Comparison of ENCODE assay signal across 8 mouse cellular contexts in the genomic region with DNA sequence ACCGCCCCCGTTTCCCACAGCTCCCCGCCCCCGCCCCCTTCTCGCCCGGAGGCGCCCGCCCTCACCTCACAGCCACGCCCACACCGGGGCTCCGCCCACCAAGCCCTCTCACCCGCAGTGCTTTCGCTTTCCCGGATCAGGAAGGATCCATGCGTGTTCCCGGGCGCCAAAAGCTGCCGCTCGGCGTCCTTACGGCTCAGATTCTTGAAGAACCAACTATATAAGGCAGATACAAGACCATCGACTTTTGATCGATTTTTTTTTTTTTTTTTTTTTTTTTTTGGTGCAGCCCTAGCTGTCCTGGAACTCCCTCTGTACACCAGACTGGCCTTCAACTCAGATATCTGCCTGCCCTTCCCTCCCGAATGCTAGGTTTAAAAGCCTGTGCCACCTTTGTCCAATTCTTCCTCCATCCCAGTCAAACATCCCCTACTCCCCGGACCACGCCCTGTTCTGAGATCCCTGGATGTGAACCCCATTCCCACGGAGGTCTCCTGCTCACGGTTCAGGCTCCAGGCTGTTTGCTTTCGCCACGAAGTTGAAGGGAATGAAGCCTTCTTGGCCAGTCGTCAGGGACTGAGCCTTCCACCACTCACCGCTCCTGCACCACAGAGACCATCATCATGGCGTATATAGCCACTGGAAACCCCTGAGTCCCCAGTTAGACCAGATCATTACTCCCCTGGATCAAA. TPM values are rescaled to one million over a fixed set of nuclear protein-coding genes. Genes with fewer than 3 reads are reported as not detected.
A peak's percentile ranks its signal among the peaks of the same experiment; 100 is the strongest.
DNase-seq lines count a peak whose midpoint lies in the region; ATAC-seq and TF ChIP-seq lines count a peak whose summit lies in the region.

No protein-coding gene starts in this region.

- H3K9me3 ChIP-seq in G1E (replicated peaks) = no peaks in the 10 kb centered on the region
- H3K9me3 ChIP-seq in forebrain, postnatal 0 days (ENCODE audit: low read length) = no peaks in the 10 kb centered on the region
- H3K9me3 ChIP-seq in lung, embryonic 14.5 days (ENCODE audit: low read depth, low read length) = no peaks in the 10 kb centered on the region

- 7% methylated on average over 33 of the region's 33 CpGs for whole genome bisulfite sequencing in forebrain, postnatal 0 days
- 7% methylated on average over 33 of the region's 33 CpGs for WGBS in lung, embryonic 14.5 days

- peak overlapping the region; percentile 66 for H3K27ac ChIP-seq in forebrain, postnatal 0 days (ENCODE audit: low read depth, low read length)
- H3K27ac ChIP-seq in lung, embryonic 14.5 days (ENCODE audit: low read depth) = peak overlapping the region; percentile 69; the same call in 1 of the 2 replicates

- peak; percentile 75 for DNase-seq in G1E (ENCODE audit: low spot score)
- peak; percentile 75 for DNase-seq in cerebellum, adult 8-10 months
- peak; percentile 91 for DNase-seq in forebrain, postnatal 0 days
- peak; percentile 92 for DNase-seq in heart, postnatal 4 days
- peak; percentile 65 to 76 for DNase-seq in layer of hippocampus, adult 8-10 months (ENCODE audit: low spot score in 2 of 2)
- peak; percentile 97 for DNase-seq in lung, embryonic 14.5 days
- peak; percentile 88 for DNase-seq in testis, postnatal 14 days (ENCODE audit: low spot score)

- TF ChIP-seq CTCF in G1E (IDR thresholded peaks at IDR 0.05; ENCODE audit: low read depth, low read length) = no peak
- no peak for TF ChIP-seq CTCF in forebrain, postnatal 0 days (IDR thresholded peaks at IDR 0.05; ENCODE audit: low read depth)
- no peak for TF ChIP-seq CTCF in lung, embryonic 14.5 days (IDR thresholded peaks at IDR 0.05; ENCODE audit: low read depth)

- peak overlapping the region; percentile 89 for H3K4me2 ChIP-seq in forebrain, postnatal 0 days (ENCODE audit: low read depth)
- peak overlapping the region; percentile 92 for H3K4me2 ChIP-seq in lung, embryonic 14.5 days

- H3K4me1 ChIP-seq in G1E (ENCODE audit: insufficient read depth, low read depth, low read length) = peaks cover 39% of the 10 kb centered on the region
- H3K4me1 ChIP-seq in forebrain, postnatal 0 days (ENCODE audit: insufficient read depth) = 0 out of 2 replicates have a peak, but pooled peaks cover 5% of the 10 kb centered on the region
- peaks cover 13% of the 10 kb centered on the region for H3K4me1 ChIP-seq in lung, embryonic 14.5 days (ENCODE audit: insufficient read depth)

- H3K9ac ChIP-seq in forebrain, postnatal 0 days = peak overlapping the region; percentile 63
- peak overlapping the region; percentile 59 for H3K9ac ChIP-seq in lung, embryonic 14.5 days

- H3K36me3 ChIP-seq in G1E (replicated peaks) = no peaks in the 10 kb centered on the region
- no peaks in the 10 kb centered on the region for H3K36me3 ChIP-seq in forebrain, postnatal 0 days (ENCODE audit: insufficient read depth)
- no peaks in the 10 kb centered on the region for H3K36me3 ChIP-seq in lung, embryonic 14.5 days (ENCODE audit: insufficient read depth)

- peak overlapping the region; percentile 71 for H3K4me3 ChIP-seq in G1E (ENCODE audit: low read depth, low read length)
- H3K4me3 ChIP-seq in forebrain, postnatal 0 days (ENCODE audit: low read depth, low read length) = peak overlapping the region; percentile 53
- H3K4me3 ChIP-seq in lung, embryonic 14.5 days (ENCODE audit: low read depth, low read length) = peak overlapping the region; percentile 50

- peaks cover 29% of the 10 kb centered on the region for H3K27me3 ChIP-seq in G1E (ENCODE audit: insufficient read depth, low read length)
- H3K27me3 ChIP-seq in forebrain, postnatal 0 days (ENCODE audit: insufficient read depth, low read length) = no peaks in the 10 kb centered on the region
- no peaks in the 10 kb centered on the region for H3K27me3 ChIP-seq in lung, embryonic 14.5 days (ENCODE audit: insufficient read depth, low read length)

- ATAC-seq in G1E (ENCODE audit: extremely low read depth, insufficient number of reproducible peaks, low FRiP score, poor library complexity, severe bottlenecking) = peak; percentile 51; the same call in 1 of the 2 replicates
- ATAC-seq in forebrain, postnatal 0 days = peak; percentile 93
- peak; percentile 68 for ATAC-seq in lung, embryonic 14.5 days (ENCODE audit: insufficient read depth)
- ATAC-seq in neutrophil, adult 5-6 weeks (ENCODE audit: extremely low read depth, insufficient number of reproducible peaks, low FRiP score, poor library complexity, severe bottlenecking) = peak; percentile 69

RNA-seq across cellular contexts. Expression of a gene that starts 14.2 kb away (rescaled TPM):
- total RNA-seq in G1E (2014; fragmentation: Nextera tagmentation) = 79.8 and 86.5 TPM in 2 replicates
- total RNA-seq in G1E (2017) = 64.5 and 76.7 TPM in 2 replicates
- polyA plus RNA-seq in G1E (2012) = 53.7 and 63.6 TPM in 2 replicates
- 25.6 and 30.8 TPM in 2 replicates for total RNA-seq in forebrain, postnatal 0 days (2014; rRNA removed)
- 47.3 and 50.7 TPM in 2 replicates for polyA plus RNA-seq in forebrain, postnatal 0 days (2015; fragmentation: Nextera tagmentation; extraction: Ambion mirVana)
- 10 to 100 TPM; 45.0 to 46.4 TPM for total RNA-seq in heart, postnatal 4 days (2021)
- 10 to 100 TPM; 37.7 to 48.1 (median 44.5) TPM for total RNA-seq in layer of hippocampus, adult 8-10 months (2022)
- 243 and 246 TPM in 2 replicates for polyA plus RNA-seq in lung, embryonic 14.5 days (2014; fragmentation: Nextera tagmentation; extraction: Ambion mirVana)
- total RNA-seq in neutrophil, adult 5-6 weeks (2017) = 81.6 and 87.7 TPM in 2 replicates

RNA-seq across cellular contexts. Expression of a gene that starts 16.8 kb away (rescaled TPM):
- 3.5 TPM in 1 of 2 replicates, not detected in the other for total RNA-seq in G1E (2014; fragmentation: Nextera tagmentation)
- 1.7 and 2.1 TPM in 2 replicates for total RNA-seq in G1E (2017)
- 1.3 and 1.8 TPM in 2 replicates for polyA plus RNA-seq in G1E (2012)
- total RNA-seq in forebrain, postnatal 0 days (2014; rRNA removed) = 13.9 and 15.3 TPM in 2 replicates
- polyA plus RNA-seq in forebrain, postnatal 0 days (2015; fragmentation: Nextera tagmentation; extraction: Ambion mirVana) = 14.9 and 17.0 TPM in 2 replicates
- under 1 TPM; 0.86 to 0.91 TPM for total RNA-seq in heart, postnatal 4 days (2021)
- total RNA-seq in layer of hippocampus, adult 8-10 months (2022) = 1 to 10 TPM; 2.4 to 4.7 (median 3.6) TPM
- 5.7 and 7.8 TPM in 2 replicates for polyA plus RNA-seq in lung, embryonic 14.5 days (2014; fragmentation: Nextera tagmentation; extraction: Ambion mirVana)
- 54.2 and 70.1 TPM in 2 replicates for total RNA-seq in neutrophil, adult 5-6 weeks (2017)

RNA-seq across cellular contexts. Expression of a gene that starts 21.7 kb away (rescaled TPM):
- total RNA-seq in G1E (2014; fragmentation: Nextera tagmentation) (not detected in 2 replicates), G1E (2017) (not detected in 2 replicates)
- not detected in 2 replicates for polyA plus RNA-seq in G1E (2012)
- total RNA-seq in forebrain, postnatal 0 days (2014; rRNA removed) = not detected in 2 replicates
- 0.23 TPM in 1 of 2 replicates, not detected in the other for polyA plus RNA-seq in forebrain, postnatal 0 days (2015; fragmentation: Nextera tagmentation; extraction: Ambion mirVana)
- 1 to 10 TPM; 1.5 TPM for total RNA-seq in heart, postnatal 4 days (2021)
- total RNA-seq in layer of hippocampus, adult 8-10 months (2022) = 1 to 10 TPM in 2 of 4 experiments, under 1 TPM in 1, not detected in 1; 0.70 to 2.4 (median 2.3) TPM
- polyA plus RNA-seq in lung, embryonic 14.5 days (2014; fragmentation: Nextera tagmentation; extraction: Ambion mirVana) = 2.2 and 2.7 TPM in 2 replicates
- total RNA-seq in neutrophil, adult 5-6 weeks (2017) = 0.98 TPM in 1 of 2 replicates, not detected in the other

RNA-seq across cellular contexts. Expression of a gene that starts 43.3 kb away (rescaled TPM):
- total RNA-seq in G1E (2014; fragmentation: Nextera tagmentation) (14.5 and 18.7 TPM in 2 replicates), G1E (2017) (13.4 and 13.6 TPM in 2 replicates)
- polyA plus RNA-seq in G1E (2012) = 38.9 and 47.0 TPM in 2 replicates
- 1,946 and 1,960 TPM in 2 replicates for total RNA-seq in forebrain, postnatal 0 days (2014; rRNA removed)
- 2,276 and 2,298 TPM in 2 replicates for polyA plus RNA-seq in forebrain, postnatal 0 days (2015; fragmentation: Nextera tagmentation; extraction: Ambion mirVana)
- 10 to 100 TPM; 96.6 to 97.7 TPM for total RNA-seq in heart, postnatal 4 days (2021)
- 10 to 100 TPM; 55.9 to 79.7 (median 68.7) TPM for total RNA-seq in layer of hippocampus, adult 8-10 months (2022)
- 799 and 847 TPM in 2 replicates for polyA plus RNA-seq in lung, embryonic 14.5 days (2014; fragmentation: Nextera tagmentation; extraction: Ambion mirVana)
- total RNA-seq in neutrophil, adult 5-6 weeks (2017) = 97.5 and 100 TPM in 2 replicates

RNA-seq across cellular contexts. Expression of a gene that starts 43.8 kb away (rescaled TPM):
- total RNA-seq in G1E (2014; fragmentation: Nextera tagmentation) (152 and 159 TPM in 2 replicates), G1E (2017) (241 and 272 TPM in 2 replicates)
- polyA plus RNA-seq in G1E (2012) = 130 and 133 TPM in 2 replicates
- total RNA-seq in forebrain, postnatal 0 days (2014; rRNA removed) = 255 and 301 TPM in 2 replicates
- polyA plus RNA-seq in forebrain, postnatal 0 days (2015; fragmentation: Nextera tagmentation; extraction: Ambion mirVana) = 226 and 261 TPM in 2 replicates
- total RNA-seq in heart, postnatal 4 days (2021) = 100 to 1,000 TPM; 146 to 160 TPM
- total RNA-seq in layer of hippocampus, adult 8-10 months (2022) = 100 to 1,000 TPM; 119 to 128 (median 123) TPM
- 308 and 316 TPM in 2 replicates for polyA plus RNA-seq in lung, embryonic 14.5 days (2014; fragmentation: Nextera tagmentation; extraction: Ambion mirVana)
- 72.7 and 74.6 TPM in 2 replicates for total RNA-seq in neutrophil, adult 5-6 weeks (2017)

Comparison
In these comparisons a context has a peak if more than half of its experiments do, and no peak if none do; other contexts are left out.
1. Peak in every context shown above with its lines: DNase-seq, ATAC-seq, H3K4me3 ChIP-seq and H3K27ac ChIP-seq.